Mouse (Mus musculus): Measurements from ENCODE around the gene Ap3m1. TPM values are rescaled to one million over a fixed set of nuclear protein-coding genes. Genes with fewer than 3 reads are reported as not detected.

Ap3m1 gene
- polyA plus RNA-seq, 1 experiment from 2014 or later: 43.4 TPM

DNA sequence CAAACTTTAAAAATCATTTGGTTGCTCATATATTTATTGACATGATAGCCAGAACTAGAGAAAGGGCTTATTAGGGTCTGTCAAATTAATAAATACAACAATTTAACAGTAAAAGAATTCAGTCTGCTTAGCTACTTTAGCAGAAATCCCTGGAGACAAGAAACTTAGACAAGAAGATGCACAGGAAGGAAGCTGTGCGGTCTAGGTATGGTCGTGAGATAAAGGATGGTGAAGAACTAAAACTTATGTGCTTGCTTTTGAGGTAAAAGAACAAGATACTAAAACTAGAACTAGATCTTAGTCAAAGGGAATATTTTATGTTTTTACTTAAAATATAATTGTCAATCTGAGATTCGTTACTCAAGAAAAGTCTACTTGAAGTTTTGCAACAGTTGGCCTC, 17.5 kb downstream of the Ap3m1 start:
- Histone ChIP-seq H3K36me3 (peaks cover 88% of the 10 kb centered on the region), H3K4me2 (no peak overlapping the region), H3K4me3 (no peak overlapping the region), H3K27ac (no peak overlapping the region), H3K9me3 (replicated peaks) (no peaks in the 10 kb centered on the region), H3K27me3 (replicated peaks) (no peaks in the 10 kb centered on the region), H3K9ac (no peak overlapping the region), H3K4me1 (0 out of 2 replicates have a peak, but pooled peaks cover 6% of the 10 kb centered on the region)
- 77% methylated on average over 3 of the region's 3 CpGs for WGBS (ENCODE audit: insufficient replicate concordance)
- ATAC-seq: no peak

DNA sequence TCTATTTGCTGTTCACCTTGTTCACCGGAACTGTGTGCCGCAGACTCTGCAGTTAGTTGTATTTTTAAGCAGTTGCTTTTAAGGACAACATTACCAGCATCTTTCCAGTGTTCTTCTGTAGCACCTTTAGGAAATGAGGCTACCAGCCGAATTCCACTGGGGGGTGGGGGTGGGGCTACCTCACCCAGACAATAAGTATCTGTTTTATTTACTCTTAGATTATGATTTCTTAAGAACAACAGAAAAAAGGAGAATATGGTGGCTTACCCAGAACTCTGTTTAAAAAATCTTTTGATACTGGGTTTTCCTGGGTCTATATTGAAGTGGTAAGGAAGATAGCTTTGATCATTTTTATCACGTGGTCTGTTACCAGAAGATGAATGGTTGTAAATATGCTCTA, 18.0 kb downstream of the Ap3m1 start:
- whole genome bisulfite sequencing (ENCODE audit: insufficient replicate concordance): 84% methylated on average over 4 of the region's 4 CpGs
- Histone ChIP-seq H3K4me3 (no peak overlapping the region), H3K36me3 (peaks cover 88% of the 10 kb centered on the region), H3K4me1 (0 out of 2 replicates have a peak, but pooled peaks cover 6% of the 10 kb centered on the region), H3K9ac (no peak overlapping the region), H3K4me2 (no peak overlapping the region), H3K27me3 (replicated peaks) (no peaks in the 10 kb centered on the region), H3K27ac (no peak overlapping the region), H3K9me3 (replicated peaks) (no peaks in the 10 kb centered on the region)
- no peak for ATAC-seq

DNA sequence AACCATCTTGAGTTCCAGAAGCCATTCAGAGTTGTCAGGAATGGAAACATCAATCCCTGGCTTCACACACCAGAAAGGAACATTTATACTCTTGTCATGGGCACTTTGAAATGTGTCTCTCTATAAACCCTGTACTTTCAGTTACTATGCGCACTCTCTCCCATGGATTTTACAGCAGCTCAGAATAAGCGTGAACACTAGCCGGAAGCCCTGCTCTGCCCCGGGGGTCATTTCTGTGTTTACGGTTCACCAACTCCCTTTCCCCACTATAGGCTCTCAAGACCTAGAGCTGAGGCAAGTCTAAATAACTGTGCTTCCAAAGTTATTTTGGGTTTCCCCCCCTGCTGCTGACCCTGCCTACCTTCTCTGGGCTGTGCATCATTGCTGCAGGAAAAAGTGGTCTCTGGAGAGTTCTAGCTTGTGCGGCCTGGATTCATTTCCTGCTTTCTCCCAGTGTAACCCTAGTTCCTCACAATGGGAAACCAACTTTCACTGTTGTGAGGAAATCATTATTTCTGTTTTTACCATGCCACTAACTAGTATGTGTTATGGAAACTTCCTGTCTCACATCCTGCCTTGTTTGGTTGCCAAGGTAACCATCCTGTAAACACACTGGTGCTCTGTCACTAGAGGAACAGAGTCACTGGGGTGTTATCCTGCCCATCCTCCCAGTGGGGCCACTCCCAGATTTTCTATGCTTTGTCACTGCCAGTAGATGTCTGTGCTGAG, 20.4 kb downstream of the Ap3m1 start:
- Histone ChIP-seq H3K27ac (peak overlapping the region; percentile 52; the same call in 1 of the 2 replicates), H3K4me1 (0 out of 2 replicates have a peak, but pooled peaks cover 3% of the 10 kb centered on the region), H3K4me2 (no peak overlapping the region), H3K9me3 (replicated peaks) (no peaks in the 10 kb centered on the region), H3K27me3 (replicated peaks) (no peaks in the 10 kb centered on the region), H3K9ac (no peak overlapping the region), H3K36me3 (peaks cover 91% of the 10 kb centered on the region), H3K4me3 (no peak overlapping the region)
- peak; percentile 72 for ATAC-seq
- WGBS (ENCODE audit: insufficient replicate concordance): 85% methylated on average over 6 of the region's 6 CpGs

DNA sequence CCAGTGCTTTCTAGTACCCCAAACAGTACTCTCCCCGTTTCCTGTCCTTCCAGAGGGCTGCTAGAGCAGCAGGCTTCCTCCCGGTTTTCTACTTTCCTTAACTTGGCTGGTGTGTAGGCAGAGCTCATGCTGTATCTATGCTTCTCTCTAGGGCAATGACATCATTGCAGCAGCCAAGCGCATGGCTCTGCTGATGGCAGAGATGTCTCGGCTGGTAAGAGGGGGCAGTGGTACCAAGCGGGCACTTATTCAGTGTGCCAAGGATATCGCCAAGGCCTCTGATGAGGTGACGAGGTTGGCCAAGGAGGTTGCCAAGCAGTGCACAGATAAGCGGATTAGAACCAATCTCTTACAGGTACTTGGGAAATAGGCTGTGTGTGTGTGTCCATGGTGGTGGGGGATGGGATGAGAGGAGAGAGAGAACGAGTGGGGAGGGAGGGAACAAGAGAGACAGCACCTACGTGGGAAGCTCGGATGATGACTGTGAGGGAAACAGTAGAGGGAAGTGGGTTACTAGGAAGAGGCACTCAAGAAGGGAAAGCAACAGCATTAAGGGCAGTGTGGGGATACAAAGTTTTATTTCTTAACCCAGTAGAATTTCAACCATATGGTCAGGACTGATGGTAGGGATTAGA, 23.2 kb downstream of the Ap3m1 start:
- Histone ChIP-seq H3K36me3 (peaks cover 96% of the 10 kb centered on the region), H3K4me2 (no peak overlapping the region), H3K4me3 (no peak overlapping the region), H3K27ac (no peak overlapping the region), H3K9ac (no peak overlapping the region), H3K9me3 (replicated peaks) (no peaks in the 10 kb centered on the region), H3K4me1 (0 out of 2 replicates have a peak, but pooled peaks cover 3% of the 10 kb centered on the region), H3K27me3 (replicated peaks) (no peaks in the 10 kb centered on the region)
- WGBS (ENCODE audit: insufficient replicate concordance): 83% methylated on average over 11 of the region's 11 CpGs
- ATAC-seq: no peak

DNA sequence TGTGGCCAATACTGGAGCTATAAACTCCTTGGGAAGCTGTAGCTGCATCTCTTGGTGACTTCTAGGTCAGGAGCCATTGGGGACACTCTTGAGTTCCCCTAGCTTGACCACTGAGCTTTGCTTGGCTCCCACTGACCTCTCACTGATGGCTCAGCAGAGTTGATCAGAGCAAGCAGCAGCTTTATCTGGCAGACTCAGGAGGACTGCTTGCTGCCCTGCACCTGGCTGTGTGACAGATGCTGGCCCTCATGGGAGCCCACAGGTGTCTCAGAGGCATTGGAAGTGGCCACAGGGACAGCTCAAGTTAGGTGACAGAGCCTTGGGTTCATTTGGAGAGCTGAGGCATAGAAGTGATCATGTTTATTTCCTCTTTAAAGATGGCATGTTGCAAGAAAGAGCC, 24.8 kb downstream of the Ap3m1 start:
- Histone ChIP-seq H3K36me3 (peaks cover 97% of the 10 kb centered on the region), H3K9ac (no peak overlapping the region)

DNA sequence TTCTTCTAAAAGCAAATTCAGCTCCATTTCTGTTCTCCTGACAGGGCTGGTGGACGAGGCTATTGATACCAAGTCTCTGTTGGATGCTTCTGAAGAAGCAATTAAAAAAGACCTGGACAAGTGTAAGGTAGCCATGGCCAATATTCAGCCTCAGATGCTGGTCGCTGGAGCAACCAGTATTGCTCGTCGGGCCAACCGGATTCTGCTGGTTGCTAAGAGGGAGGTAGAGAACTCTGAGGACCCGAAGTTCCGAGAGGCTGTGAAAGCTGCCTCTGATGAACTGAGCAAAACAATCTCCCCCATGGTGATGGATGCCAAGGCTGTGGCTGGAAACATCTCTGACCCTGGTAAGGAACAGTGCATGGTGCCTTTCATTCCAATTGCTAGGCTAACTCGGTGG, 31.9 kb downstream of the Ap3m1 start:
- Histone ChIP-seq H3K9ac (no peak overlapping the region), H3K27ac (no peak overlapping the region), H3K4me3 (no peak overlapping the region), H3K4me1 (no peaks in the 10 kb centered on the region), H3K4me2 (no peak overlapping the region), H3K36me3 (peaks cover 92% of the 10 kb centered on the region), H3K9me3 (replicated peaks) (no peaks in the 10 kb centered on the region), H3K27me3 (replicated peaks) (no peaks in the 10 kb centered on the region)
- ATAC-seq: no peak
- 85% methylated on average over 8 of the region's 8 CpGs for WGBS (ENCODE audit: insufficient replicate concordance)

More for the DNA sequence above, 24.8 kb downstream of the Ap3m1 start:
- Histone ChIP-seq H3K9me3 (replicated peaks) (no peaks in the 10 kb centered on the region), H3K27ac (no peak overlapping the region), H3K4me1 (0 out of 2 replicates have a peak, but pooled peaks cover 3% of the 10 kb centered on the region), H3K4me3 (no peak overlapping the region), H3K4me2 (no peak overlapping the region), H3K27me3 (replicated peaks) (no peaks in the 10 kb centered on the region)
- ATAC-seq: no peak

DNA sequence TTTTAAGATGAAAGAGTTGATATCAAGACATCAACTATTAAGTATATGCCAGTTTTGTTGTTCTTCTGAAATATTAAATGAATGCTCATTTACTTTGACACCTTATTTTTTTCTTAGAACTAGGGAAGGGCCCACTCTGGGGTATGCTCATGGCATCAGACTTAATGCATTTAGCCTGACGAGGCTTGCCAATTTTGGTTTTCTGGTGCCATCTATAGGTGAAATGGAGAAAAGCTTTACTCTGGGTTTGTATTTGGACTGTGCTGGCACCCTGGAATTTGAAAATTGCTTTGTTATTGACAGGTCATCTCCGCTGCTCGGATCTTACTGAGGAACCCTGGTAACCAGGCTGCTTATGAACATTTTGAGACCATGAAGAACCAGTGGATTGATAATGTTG, 33.3 kb downstream of the Ap3m1 start:
- Histone ChIP-seq H3K27me3 (replicated peaks) (no peaks in the 10 kb centered on the region), H3K9me3 (replicated peaks) (no peaks in the 10 kb centered on the region), H3K4me3 (no peak overlapping the region), H3K4me1 (no peaks in the 10 kb centered on the region), H3K4me2 (no peak overlapping the region), H3K36me3 (peaks cover 88% of the 10 kb centered on the region), H3K27ac (no peak overlapping the region), H3K9ac (no peak overlapping the region)
- 50% methylated on average over 3 of the region's 3 CpGs for WGBS (ENCODE audit: insufficient replicate concordance)
- ATAC-seq: no peak

DNA sequence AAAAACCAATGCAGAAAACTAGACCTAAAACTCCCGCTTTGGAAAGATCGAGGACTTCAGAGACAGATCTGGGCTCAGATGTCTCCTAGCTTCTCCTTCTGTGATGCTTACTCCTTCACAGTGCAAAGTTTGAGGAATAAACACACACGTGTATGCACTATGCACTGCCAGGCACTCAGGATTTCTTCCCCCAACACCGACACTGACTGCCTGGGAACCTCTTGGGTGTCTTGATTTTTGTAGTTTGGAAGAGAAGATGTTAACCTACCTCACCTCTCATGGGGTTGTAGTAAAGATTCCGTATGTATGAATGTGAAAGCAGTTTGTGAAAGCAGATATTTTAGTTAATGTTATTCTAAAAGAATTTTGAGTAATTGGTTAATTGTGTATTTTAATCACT, 34.4 kb downstream of the Ap3m1 start:
- no peaks in the 10 kb centered on the region for H3K9me3 ChIP-seq (replicated peaks)
- no peak overlapping the region for H3K4me2 ChIP-seq
- peaks cover 86% of the 10 kb centered on the region for H3K36me3 ChIP-seq
- no peak overlapping the region for H3K9ac ChIP-seq
- no peak overlapping the region for H3K4me3 ChIP-seq
- 84% methylated on average over 5 of the region's 5 CpGs for WGBS (ENCODE audit: insufficient replicate concordance)
- no peak overlapping the region for H3K27ac ChIP-seq
- no peak for ATAC-seq
- H3K27me3 ChIP-seq (replicated peaks): no peaks in the 10 kb centered on the region
- no peaks in the 10 kb centered on the region for H3K4me1 ChIP-seq

DNA sequence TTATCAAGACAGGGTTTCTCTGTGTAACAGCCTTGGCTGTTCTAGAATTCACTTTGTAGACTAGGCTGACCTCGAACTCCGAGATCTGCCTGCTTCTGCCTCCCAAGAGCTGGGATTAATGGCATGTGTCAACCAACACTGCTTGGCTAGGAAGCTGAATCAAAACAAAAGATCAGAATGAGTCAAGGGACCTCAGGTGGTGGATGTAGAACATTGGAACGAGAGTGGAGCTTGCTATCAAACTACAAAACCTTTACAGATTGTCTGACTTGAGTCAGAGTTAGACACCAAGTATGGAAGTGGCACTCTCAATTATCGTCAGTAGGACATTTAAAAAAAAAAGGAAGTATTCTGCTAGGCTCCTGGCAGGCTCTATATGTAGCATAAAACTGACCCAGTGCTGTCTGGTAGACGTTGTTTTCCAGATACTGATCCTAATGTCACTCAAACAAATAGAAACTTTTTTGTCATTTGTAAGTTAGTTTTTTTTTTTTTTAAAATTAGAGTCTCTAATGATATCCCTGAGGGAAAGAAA, 38.4 kb downstream of the Ap3m1 start:
- H3K36me3 ChIP-seq: peaks cover 74% of the 10 kb centered on the region
- no peaks in the 10 kb centered on the region for H3K4me1 ChIP-seq
- H3K4me3 ChIP-seq: no peak overlapping the region
- no peaks in the 10 kb centered on the region for H3K9me3 ChIP-seq (replicated peaks)
- WGBS (ENCODE audit: insufficient replicate concordance): 69% methylated on average over 5 of the region's 5 CpGs
- H3K27me3 ChIP-seq (replicated peaks): no peaks in the 10 kb centered on the region
- no peak overlapping the region for H3K4me2 ChIP-seq
- H3K27ac ChIP-seq: no peak overlapping the region
- no peak for ATAC-seq
- H3K9ac ChIP-seq: no peak overlapping the region

DNA sequence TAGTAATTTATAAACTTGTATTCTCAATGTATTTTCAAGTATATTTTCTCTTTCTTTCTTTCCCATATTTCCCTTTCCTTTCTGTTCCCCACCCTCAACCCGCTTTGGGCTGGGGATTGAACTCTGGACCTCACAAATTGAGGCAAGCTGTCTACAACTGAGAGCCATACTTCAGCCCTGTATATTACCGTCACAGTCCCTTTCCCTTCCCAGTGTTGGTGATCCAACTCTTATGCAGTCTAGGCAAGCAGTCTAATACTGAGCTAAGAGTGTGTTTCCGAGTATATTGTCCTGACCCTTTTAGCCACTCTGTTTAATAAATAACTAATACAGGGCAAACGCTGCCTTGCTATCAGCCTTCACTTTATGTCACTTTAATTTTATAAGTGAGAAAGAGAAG, 52.7 kb downstream of the Ap3m1 start:
- Histone ChIP-seq H3K27me3 (replicated peaks) (no peaks in the 10 kb centered on the region), H3K4me1 (peaks cover 22% of the 10 kb centered on the region), H3K36me3 (peaks cover 62% of the 10 kb centered on the region), H3K9ac (no peak overlapping the region), H3K4me3 (no peak overlapping the region), H3K9me3 (replicated peaks) (no peaks in the 10 kb centered on the region), H3K4me2 (no peak overlapping the region), H3K27ac (no peak overlapping the region)
- ATAC-seq: no peak
- WGBS (ENCODE audit: insufficient replicate concordance): 69% methylated on average over 4 of the region's 4 CpGs

DNA sequence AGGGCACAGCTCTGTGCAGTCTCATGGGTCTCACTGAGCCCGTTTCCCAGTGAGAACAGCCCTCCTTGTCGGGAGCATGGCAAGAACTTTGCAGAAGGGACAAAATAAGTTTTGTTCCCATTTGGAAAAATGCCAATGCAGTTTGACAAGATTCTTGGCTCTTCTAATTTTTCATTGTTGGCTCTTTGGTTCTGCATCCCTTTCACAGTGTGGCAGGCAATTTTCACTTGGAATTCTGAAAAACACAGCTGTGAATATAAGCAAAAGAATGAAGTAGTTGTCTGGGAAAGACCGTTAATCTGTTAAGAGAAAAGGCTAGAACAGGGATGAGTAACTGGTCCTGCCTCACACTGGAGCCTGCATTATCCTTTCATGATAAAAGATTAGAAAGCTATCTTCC, 54.8 kb downstream of the Ap3m1 start:
- Histone ChIP-seq H3K4me2 (no peak overlapping the region), H3K9ac (no peak overlapping the region), H3K9me3 (replicated peaks) (no peaks in the 10 kb centered on the region), H3K4me1 (peaks cover 28% of the 10 kb centered on the region), H3K4me3 (no peak overlapping the region), H3K36me3 (peaks cover 42% of the 10 kb centered on the region), H3K27me3 (replicated peaks) (no peaks in the 10 kb centered on the region), H3K27ac (no peak overlapping the region)
- WGBS (ENCODE audit: insufficient replicate concordance): 80% methylated on average over 3 of the region's 3 CpGs
- ATAC-seq: no peak

DNA sequence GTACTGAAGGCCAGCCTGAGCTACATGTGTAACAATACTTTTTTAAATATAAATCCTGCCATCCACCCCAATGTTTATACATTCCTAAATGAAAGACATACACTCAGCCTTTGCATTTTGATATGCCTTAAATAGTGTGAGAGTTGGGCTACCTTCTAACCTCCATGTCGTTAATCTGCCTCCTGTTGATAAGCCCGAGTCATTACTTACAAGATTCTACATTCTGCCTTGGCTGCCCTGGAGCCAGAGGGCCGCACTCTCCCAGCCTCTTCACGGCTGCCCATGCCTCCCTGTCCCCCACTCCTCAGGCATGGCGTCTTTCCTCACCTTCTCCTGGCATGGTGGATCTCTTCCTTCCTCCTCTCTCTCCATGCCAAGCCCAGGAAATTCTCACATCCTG, 55.9 kb downstream of the Ap3m1 start:
- Histone ChIP-seq H3K4me1 (peaks cover 28% of the 10 kb centered on the region), H3K9ac (no peak overlapping the region), H3K27ac (0 out of 2 replicates have a peak overlapping the region, but pooled peaks have one; percentile 32), H3K27me3 (replicated peaks) (no peaks in the 10 kb centered on the region), H3K36me3 (peaks cover 43% of the 10 kb centered on the region), H3K4me3 (no peak overlapping the region), H3K4me2 (0 out of 2 replicates have a peak overlapping the region, but pooled peaks have one; percentile 0), H3K9me3 (replicated peaks) (no peaks in the 10 kb centered on the region)
- 35% methylated on average over 5 of the region's 5 CpGs for WGBS (ENCODE audit: insufficient replicate concordance)
- peak; percentile 71 for ATAC-seq

All from liver, embryonic 12.5 days (tissue).